Mouse (Mus musculus): ENCODE measurements around the gene Focad.

DNA sequence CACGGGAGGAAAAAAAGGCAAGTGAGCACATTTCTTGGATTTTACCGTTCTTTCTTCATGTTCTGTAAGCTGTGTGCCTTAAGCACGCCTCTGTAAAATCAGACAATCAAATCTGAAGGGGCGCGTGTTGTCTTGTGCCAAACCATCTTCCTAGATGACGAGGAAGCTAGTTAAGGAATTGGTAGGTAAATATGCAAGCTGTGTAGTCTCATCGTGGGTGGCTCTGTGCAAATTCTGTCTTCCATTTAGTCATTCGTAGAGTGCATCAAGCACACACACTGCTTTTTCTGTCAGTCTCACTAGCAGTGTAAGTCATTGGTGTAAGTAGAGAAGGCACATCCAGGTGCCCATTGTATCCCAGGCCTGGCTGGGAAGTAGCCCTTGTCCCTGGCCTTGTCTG lies 276.4 kb downstream of the Focad start:
- TF ChIP-seq HCFC1 (IDR thresholded peaks at IDR 0.05; ENCODE audit: borderline replicate concordance, insufficient read depth, low read length) (no peak), CHD2 (IDR thresholded peaks at IDR 0.05; ENCODE audit: low read depth, low read length) (no peak), ZC3H11A (IDR thresholded peaks at IDR 0.05; ENCODE audit: borderline replicate concordance, low read depth, low read length) (no peak)
